Mouse (Mus musculus) thymus, adult 2 months (tissue): Measurements from ENCODE around the gene Etfdh.

Experiments
- CTCF ChIP-seq: fragments of 200-500 bp; IDR thresholded peaks from 2 replicates; pipeline ENCODE4 v1.5.1; 2012; ENCODE audit warnings: mild to moderate bottlenecking, control low read depth, low read length, moderate library complexity, borderline replicate concordance; ENCODE audit not compliant: control insufficient read depth, poor library complexity, insufficient read depth; ENCODE audit errors: extremely low read depth
- POLR2A ChIP-seq: fragments of 200-500 bp; IDR thresholded peaks from 2 replicates; pipeline ENCODE4 v1.6.1; 2012; ENCODE audit warnings: mild to moderate bottlenecking, low read length, control low read depth, moderate library complexity; ENCODE audit not compliant: control insufficient read depth, poor library complexity, insufficient read depth; ENCODE audit errors: extremely low read depth

DNA sequence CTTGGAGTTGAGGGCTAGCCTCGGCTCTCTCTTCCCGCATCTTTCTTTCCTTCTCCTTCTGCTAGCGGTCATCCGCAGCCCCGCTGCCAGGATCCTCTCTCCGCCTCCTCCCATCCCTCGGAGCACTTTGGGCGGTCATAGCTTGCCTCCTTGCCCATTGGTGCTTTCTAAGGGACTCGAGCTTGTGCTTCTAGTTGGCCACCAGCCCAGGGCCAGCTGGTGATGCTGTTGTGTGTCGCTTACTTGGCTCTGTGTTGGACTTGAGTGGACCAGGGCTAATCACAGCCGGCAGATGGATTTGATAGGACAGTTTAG is at the start of gene Etfdh:
- TF ChIP-seq CTCF, result no peak
- no peak for TF ChIP-seq POLR2A
